Mouse (Mus musculus): Measurements from ENCODE around the gene Por. TPM values are rescaled to one million over a fixed set of nuclear protein-coding genes. Genes with fewer than 3 reads are reported as not detected.

The Por gene
- total RNA-seq, 4 experiments from 2014 or later, result 93.4 to 111 (median 107) TPM

DNA sequence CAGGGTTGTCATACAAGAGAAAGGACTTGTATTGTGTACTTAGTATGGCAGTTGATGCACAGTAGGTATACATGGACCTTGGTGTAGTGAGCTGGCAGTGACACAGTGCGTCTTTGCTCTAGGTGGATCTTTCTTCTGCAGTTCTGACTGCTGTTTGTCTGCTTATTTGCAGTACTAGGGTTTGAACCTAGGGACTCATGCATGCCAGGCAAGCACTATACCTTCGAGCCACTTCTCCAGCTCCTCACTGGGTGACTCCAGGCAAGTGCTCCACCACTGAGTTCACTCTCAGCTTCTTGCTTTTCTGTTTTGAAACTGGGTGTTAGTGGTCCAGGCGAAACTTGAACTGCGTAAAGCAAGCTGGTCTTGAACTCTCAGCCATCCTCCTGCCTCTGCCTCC is 31.8 kb downstream of the Por start:
- DNase-seq (ENCODE audit: low spot score in 2 of 2), result no peak

DNA sequence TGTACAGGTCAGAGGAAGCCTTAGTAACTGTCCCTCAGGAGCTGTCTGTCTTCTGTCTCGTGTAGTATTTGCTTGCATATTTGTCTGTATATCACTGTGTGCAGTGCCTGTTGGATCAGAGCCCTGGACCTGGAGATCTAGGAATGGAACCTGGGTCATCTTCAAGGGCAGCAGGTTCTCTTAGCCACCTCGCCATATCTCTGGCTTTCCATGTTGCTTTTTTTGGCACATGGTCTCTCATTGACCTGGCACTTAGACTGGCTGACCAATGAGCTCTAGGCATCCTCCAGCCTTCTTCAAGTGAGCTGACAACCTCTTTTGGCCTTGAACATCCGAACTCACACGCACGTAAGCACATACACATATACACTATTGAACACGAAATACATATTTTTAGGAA is 32.4 kb downstream of the Por start:
- DNase-seq (ENCODE audit: low spot score in 2 of 2), result no peak

DNA sequence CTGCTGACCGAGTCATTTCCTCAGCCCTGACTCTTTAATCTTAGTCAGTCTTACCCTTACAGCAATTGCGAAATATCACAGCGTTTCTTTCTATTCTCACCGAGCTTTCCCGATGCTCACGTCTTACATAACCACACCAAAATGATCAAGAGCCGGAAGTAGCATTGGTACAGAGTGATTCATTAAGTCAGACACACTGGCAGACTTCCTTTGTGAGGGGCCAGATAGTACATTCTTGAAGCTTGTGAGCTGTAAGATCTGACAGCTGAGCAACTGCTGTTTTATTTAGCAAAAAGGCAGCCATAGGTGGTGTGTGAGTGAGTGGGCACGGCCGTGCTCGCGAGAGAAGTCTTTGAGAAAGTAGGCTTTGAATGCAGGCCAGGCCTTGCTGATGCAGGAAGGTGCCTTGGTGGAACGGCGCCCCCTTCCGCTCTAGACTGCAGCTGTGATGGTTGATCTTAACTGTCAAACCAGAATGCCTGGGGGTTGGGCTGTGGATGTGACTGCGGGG is 32.9 kb downstream of the Por start:
- DNase-seq (ENCODE audit: low spot score in 2 of 2), result peak; percentile 59 to 61

DNA sequence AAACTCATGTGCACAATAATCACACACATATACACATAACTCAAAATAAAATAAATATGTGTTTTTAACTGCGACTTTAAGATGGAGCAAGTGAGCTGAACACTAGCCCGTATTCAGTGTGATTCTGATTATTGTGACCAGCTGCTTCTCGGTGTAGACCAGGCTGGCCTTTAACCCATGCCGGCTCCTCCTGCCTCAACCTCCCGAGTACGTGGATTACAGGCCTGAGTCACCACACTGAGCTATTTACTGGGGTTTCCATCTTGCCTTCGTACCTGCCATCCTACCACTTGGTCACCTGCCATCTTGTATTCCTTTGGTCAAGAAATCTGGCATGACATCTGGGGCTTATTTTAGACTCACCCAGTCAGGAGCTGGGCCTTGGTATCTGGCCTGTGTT is 33.6 kb downstream of the Por start:
- no peak for DNase-seq (ENCODE audit: low spot score in 2 of 2)

DNA sequence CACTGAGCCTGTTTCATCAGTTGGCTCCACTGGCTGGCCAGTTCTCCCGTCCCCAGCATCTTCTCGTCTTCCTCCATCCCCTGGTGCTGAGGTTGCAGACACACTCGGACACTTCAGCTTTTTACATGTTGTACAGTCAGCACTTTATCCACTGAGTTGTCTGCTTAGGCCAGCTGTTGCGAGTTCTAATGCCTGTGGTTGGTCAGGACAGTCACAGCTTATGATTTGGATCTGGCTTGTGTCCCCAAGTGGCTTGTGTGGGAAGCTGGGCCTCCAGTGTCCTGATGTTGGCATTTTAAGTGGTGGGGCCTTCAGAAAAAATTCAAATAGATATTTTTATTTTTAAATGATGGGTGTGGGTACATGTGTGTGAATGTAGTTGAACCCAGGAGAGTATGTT is 35.5 kb downstream of the Por start:
- DNase-seq (ENCODE audit: low spot score in 2 of 2), result no peak

DNA sequence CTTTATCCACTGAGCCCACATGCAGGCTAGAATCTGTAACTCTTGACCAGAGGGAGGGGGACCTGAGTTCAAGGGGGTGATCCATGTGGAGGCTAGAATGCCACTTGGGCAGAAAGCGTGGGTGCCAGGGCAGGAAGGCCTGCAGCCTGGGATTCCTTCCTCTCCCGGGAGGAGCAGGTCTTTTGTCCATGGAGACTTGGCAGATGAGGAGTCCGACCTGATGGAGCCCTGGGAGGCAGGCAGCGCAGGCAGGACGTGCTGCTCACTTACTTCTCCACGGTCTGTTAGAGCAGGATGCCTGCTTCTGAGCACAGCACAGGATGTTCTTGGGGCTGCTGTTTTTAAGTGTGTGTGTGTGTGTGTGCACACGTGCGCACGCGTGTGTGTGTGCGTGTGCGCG is 37.2 kb downstream of the Por start:
- DNase-seq (ENCODE audit: low spot score in 2 of 2), result no peak

DNA sequence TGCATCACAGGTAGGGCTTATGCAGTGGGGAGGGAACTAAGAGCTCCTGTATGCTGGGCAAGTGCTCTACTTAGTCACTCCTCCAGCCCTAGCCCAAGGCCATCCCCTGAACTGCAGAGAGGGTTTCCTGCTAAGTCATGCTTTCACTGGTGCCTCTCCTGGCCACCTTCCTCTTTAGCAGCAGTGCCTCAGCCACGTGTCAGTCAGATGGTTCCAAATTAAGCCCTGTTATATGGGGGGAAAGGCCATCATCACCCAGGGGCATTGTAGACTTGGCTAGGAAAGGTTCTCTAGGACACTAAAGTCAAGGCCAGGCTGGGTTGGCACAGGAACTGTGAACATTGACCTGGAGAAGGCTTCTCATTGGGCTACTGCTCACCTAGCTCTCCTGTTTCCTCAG is 38.0 kb downstream of the Por start:
- no peak for DNase-seq (ENCODE audit: low spot score in 2 of 2)

DNA sequence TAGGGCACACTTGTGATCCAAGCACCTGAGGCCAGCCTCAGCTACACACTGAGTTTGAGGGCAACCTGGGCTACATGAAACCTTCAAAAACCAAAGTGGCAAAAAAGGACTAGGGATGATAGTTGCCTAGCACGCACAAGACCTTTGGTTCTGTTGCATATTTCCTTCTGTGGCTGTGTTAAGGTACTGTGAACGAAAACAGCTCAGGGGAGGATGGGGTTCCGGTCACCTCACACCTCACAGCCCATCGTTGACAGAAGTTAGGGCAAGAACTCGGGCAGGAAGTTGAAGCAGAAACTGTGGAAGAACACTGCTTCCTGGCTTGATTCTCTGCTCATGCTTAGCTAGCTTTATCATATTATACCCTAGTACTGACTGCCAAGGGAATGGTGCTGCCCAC is 39.9 kb downstream of the Por start:
- no peak for DNase-seq (ENCODE audit: low spot score in 2 of 2)

DNA sequence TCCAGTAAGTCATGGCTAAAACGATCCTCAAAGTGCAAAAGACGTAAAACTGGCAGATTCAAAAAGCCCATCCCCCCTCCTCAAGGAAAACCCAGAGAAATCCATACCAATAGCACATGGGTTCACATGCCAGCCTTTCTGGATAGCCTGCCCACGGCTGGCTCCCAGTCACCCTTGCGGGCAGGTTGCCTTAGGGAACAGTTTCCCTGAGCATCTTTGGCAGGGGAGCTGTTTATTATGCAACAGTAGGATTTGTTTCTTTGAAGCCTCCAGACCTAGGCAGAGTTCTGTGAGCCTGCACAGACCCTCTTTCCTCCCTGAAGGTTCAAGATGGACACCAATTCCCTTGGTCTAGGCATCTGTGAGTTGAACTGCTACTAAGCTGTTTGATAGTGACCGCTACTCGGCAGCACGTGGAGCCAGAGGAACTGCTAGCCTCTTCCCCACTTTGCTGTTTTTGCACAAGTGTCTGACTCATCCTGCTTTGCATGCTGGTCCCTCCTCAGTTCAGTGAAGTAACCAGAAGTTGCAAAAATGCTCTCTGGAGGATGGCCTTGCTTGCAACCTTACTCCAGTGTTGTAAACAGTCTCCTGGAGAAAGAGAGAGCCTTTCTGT is 40.9 kb downstream of the Por start:
- no peak for DNase-seq (ENCODE audit: low spot score in 2 of 2)

DNA sequence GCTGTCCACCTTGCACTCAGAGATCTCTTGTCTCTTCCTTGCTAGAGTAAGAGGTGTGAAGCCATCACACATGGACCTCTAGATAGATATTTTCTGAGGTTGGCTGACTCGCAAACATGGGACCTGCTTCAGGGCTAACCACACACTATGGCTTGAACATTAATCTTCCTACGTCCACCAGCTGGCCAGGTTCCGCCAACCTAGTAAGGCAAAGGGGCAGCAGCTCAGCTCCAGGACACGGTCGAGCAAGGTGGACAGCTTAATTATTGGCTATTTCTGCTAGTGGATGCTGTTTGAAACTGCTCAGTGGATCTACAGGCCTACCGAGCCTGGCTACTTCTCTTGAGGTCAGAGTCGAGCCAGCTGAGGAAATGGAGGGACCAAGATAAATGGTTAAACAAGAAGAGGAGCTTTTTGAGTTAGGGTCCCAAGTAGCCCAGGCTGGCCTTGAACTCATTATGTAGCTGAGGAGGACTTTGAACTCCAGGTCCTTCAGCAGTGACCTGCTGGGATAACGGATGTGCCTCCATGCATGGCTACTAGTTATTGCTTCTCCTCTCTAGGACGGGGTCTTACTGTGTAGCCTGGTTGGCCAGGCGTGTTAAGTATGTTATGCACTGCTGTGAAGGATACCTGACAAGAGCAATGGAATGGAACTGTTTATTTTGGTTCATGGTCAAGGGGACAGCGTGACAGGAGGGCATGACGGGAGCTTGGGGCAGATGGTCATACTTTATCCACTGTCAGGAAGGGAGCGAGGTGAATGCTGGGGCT is 41.9 kb downstream of the Por start:
- no peak for DNase-seq (ENCODE audit: low spot score in 2 of 2)

DNA sequence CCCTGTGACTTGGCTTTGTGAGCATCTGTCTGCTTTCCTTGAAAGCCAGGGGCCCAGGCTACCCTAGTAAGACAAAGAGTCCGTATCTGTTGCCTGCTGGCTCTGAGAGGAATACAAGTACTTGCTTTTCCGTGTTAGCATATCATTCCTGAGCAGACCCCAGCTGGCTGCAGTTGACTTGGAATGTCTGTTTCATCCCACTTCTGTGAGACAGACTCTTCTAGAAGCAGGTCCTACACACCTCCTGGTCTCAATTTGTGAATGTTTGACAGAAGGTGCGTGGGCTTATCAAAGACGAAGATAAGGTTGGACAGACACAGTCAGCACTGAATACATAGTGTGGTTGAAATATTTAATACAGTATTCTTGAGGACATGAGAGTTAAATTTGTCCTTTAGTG is 43.0 kb downstream of the Por start:
- DNase-seq (ENCODE audit: low spot score in 2 of 2), result peak; percentile 65 to 78

DNA sequence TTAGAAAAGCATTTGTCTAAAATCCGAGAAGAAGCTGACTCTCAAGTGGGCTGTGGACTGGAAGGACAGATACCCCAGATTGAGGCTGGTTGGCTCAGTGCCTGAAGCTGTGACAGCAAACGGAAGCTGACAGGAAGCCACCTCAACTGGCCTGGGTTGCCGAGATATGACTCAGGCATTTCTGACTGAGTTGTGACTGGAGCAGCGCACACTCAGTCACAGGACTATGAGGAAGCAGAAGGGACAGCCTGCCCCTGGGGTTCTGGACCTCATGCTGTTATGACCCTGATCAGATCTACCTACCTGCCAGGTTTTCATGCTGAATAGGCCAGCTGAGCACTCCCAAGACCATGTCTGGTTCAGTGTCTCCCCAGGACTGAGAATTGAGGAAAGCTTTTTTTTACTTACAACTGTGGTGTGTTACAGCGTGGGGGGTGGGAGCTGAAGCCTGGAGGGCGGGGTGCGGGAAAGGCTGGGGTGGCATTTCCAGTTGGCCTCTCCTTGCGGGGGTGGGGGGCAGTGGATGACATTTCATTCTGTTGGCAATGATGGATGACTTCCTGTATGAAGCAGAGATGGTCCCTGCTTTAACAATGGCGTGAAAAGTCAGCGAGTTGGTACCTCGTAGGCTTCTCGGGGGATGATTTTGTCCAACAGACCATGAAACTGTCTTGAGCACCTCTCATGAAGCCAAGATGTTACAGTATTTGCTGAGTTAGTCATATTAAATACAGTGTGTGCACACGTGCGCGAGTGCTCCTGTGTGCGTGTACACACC is 43.8 kb downstream of the Por start:
- DNase-seq (ENCODE audit: low spot score in 2 of 2), result peak in 1 of 2 experiments; percentile 42

DNA sequence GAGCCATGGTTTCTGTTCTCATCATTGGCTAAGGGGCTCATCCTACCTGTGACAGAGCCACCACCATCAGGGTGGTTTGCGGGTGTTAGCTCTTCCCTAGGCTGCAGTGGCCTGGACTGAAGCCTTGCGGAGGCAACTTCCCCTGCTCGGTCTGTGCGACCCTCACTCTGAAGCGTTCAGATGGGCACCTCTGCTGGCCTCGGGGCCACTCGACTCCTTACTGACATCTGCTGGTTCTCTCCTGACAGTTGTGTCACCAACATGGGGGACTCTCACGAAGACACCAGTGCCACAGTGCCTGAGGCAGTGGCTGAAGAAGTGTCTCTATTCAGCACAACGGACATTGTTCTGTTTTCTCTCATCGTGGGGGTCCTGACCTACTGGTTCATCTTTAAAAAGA is 45.8 kb downstream of the Por start:
- no peak for DNase-seq (ENCODE audit: low spot score in 2 of 2)

DNA sequence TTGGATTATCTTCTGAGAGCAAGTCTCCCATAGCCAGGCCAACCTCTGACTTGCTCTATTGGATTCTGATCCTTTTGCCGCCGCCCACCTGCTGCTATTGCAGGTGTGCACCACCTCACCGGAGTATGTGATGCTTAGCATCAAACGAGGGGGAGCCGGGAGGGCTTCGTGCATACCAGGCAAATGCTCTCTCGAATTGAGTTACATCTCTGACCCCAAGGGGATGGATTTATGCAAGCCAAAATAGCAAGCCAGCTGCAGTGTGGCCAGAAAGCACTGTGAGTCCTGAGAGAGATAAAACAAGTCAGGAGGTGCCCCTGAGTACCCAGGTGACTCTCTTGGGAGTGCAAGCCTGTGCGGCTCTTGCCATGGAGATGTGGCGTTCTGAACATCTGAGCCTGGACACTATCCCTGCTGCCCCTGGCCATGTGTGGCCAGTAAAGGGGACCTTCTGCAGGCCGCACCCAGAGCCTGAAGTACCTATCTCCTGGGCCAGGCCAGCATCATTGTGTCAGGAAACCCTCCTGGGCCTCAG is 49.8 kb downstream of the Por start:
- DNase-seq (ENCODE audit: low spot score in 2 of 2), result no peak

DNA sequence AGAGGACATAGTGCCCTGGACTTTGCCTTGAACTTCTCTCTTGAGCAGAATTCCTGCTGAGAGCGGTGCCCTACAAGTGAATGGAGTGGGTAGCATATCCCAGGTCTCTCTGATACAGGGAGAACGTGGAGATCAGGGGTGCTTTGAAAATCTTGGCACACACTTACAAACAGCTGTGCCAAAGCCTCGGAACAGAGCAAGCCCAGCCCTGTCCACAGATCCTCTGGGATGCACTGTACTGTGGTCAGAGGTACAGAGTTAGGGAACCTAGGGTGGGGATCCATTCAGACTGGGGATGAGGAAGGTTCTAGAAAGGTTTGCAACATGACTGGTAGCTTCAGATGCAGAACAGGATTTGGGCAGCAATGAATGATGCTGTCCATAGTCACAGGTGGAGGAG is 50.3 kb downstream of the Por start:
- DNase-seq (ENCODE audit: low spot score in 2 of 2), result no peak

DNA sequence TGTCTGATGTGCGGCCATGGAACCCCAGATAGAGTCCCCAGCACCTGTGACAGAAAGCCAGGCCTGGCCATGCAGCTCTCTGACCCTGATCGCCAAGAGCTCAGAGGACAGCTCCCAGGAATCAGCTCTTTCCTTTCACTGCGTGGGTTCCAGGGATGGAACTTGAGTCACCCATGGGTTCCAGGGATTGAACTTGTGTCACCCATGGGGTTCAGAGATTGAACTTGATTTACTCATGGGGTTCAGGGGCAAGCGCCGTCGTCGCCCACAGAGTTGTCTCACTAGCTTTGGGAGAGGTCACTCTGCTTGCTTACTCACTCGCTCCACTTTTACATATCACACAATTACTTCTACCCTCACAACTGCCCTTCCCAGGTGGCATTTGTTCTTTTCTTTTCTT is 51.2 kb downstream of the Por start:
- DNase-seq (ENCODE audit: low spot score in 2 of 2), result no peak

DNA sequence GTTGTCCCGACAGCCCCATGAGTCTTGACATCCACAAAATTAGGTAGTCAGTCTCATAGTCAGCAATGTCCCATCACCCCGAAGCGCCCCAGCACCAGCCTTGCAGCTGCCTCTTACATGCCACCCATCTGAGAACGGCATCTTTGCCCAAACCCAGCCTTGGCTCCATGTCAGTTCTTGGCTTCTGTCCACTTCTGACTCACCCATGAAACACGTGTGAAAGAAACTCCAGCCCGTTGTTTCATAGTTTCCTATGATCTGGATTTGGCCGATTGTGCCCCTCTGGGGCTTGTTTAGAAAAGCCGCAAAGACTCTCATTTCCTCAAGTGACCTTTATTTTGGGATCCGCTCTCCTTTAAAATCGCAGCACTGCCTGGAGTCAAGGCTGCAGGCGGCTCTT is 52.3 kb downstream of the Por start:
- peak in 1 of 2 experiments; percentile 58 for DNase-seq (ENCODE audit: low spot score in 2 of 2)

DNA sequence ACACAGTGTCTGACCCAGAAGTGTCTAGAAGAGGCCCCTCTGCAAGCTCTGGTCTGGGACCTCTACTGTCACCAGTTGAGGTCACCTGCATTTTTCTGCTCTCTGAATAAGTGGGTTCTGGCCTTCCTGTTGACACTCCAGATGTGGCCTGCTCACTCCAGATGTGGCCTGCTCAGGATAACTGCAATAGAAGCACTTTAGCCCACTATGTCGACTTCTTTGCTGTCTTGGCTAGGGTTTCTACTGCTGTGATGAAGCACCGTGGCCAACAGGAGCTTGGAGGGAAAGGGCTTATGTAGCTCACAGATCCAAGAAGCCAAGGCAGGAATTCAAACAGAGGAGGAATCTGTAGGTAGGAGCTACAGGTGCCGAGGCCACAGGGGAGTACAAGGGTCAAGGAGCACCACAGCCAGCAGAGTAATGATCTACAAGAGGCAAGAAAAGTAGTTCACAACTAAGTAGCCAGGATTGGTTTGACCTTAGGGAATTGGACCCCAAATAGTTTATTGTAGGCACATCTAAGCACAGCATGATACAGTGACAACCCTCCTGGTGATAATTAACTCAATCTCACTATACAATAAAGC is 53.4 kb downstream of the Por start:
- no peak for DNase-seq (ENCODE audit: low spot score in 2 of 2)

DNA sequence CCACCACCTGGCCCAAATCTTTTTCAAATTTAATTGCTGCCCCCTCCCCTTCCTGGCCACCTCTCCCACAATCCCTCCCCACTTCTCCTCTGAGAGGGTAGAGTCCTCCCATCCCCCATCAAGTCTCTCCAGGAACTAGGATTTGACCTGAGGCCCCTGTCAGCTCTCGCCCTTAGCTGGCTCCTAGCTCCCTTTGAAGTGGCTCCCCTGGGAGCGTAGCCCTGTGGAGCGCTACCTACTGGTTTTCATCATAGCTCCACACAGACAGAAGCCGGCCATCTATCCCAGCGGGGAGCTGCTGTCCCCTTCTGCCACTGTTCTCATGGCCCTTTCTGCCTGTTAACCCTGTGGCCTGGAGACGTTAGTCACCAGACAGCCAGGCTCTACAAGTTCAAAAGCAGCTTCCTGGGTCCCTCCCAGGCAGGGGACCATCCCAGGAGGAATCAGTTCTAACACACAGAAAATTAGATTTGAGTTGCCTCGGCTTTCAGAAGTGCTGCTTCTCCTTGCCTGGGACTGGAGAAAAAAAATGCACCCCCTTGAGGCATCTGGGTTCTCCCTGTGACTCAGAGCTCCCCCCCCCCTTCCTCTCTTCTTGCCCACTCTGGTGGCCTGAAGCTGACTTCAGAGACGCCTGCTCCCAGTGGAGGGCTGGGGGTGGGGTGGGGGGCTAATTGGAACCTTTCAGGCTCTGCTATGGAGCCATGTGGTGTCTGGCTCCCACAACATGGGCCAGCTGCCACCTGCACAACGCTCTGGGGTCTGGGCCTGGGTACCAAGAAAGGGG is 54.9 kb downstream of the Por start:
- DNase-seq (ENCODE audit: low spot score in 2 of 2), result no peak

DNA sequence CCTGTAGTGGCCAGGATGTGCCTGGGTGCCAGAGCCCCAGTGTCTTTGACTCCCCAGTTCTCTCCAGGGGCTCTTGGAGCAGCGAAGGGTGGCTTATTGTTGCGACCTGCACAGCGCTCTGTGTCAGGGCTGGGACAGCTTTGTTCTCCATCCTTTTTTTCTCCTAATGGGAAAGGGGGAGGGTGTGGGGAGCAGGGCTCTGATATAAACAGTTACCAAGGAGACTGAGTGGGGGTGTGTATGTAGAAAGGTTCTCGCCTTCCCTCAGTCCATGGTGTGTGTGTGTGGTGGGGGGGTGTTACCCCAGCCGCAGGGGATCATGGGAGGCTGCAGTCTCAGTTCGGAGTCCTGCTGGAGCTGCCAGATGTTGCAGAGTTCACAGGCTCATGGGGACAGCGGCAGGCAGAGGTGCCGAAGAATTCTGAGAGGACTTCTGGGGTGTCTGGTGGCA is 55.6 kb downstream of the Por start:
- DNase-seq (ENCODE audit: low spot score in 2 of 2), result peak in 1 of 2 experiments; percentile 37

DNA sequence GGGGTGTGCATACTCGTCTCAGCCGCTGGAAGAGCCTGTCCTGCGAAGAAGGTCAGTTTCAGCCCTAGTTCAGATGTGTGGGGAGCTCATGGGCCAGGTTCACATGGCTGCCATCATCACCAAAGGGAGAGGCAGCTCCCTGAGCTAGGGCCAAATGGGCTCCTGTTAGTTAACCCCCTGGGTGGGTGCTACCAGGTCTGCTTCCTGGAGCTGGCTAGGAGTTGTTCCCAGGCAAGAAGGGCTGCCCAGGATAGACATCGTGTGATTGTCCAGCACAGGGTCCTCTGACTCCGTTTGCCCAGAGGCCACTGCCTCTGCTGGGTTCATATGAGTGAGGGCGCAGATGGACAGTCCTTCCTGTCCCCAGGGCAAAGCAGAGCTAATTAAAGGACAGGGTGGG is 56.2 kb downstream of the Por start:
- no peak for DNase-seq (ENCODE audit: low spot score in 2 of 2)

Data from layer of hippocampus, adult 8-10 months (tissue).